Mouse (Mus musculus) CH12.LX (cell line): ENCODE measurements around the gene Robo2.

Experiments
- CHD1 ChIP-seq: IDR thresholded peaks from 2 replicates; pipeline ENCODE4 v1.6.1; 2012; ENCODE audit warnings: low read depth, low read length, improper control_type of control experiment, inconsistent platforms
- CTCF ChIP-seq, 2 experiments: IDR thresholded peaks in 1 of 2; conservative IDR thresholded peaks in 1 of 2; 2 replicates each; pipeline ENCODE4 v1.5.1; 2011 to 2012; ENCODE audit warnings: low read depth in 2 of 2, low read length in 2 of 2, improper control_type of control experiment in 1 of 2, inconsistent platforms in 1 of 2, mild to moderate bottlenecking in 1 of 2, moderate library complexity in 1 of 2

DNA sequence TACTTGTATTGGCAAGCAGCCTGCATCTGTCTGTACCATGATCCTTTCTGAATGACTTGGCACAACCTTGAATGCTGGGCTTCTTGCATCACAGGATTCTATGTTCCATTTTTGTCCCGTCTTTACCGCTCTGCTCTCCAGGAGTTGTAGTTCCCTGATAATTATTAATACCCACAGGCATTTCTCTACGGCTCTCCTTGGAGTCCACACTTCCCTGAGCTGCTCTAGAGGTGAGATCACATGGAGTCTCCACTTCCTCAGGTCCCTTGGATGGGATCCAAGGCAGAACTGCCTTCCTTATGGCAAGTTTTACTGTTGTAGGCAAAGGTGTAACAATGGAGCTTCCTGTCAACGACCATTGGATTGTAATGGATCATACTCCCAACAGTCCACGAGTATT lies 37.1 kb downstream of the Robo2 start:
- TF ChIP-seq CTCF (conservative IDR thresholded peaks at IDR 0.05 in 1 of 2, IDR thresholded peaks at IDR 0.05 in 1 of 2; ENCODE audit: low read depth in 2 of 2, low read length in 2 of 2) (no peak), CHD1 (no peak)
